Mouse (Mus musculus) ES-E14 (cell line): ENCODE measurements at regions not wholly inside any gene's neighbourhood (a gene's known extent, or its start where the extent isn't known, plus 50 kb on each side); places are given as distances from the start of the nearest gene placed in this dataset.

ENCODE experiments used
- CHD2 ChIP-seq: IDR thresholded peaks from 2 replicates; pipeline ENCODE4 v1.6.1; 2014; ENCODE audit warnings: mild to moderate bottlenecking, low read depth, low read length, inconsistent platforms
- HCFC1 ChIP-seq: IDR thresholded peaks from 2 replicates; pipeline ENCODE4 v1.6.1; 2012; ENCODE audit warnings: low read length, inconsistent platforms, borderline replicate concordance; ENCODE audit not compliant: insufficient read depth
- MAFK ChIP-seq: IDR thresholded peaks from 2 replicates; pipeline ENCODE4 v1.6.1; 2014; ENCODE audit warnings: mild to moderate bottlenecking, low read depth, low read length, inconsistent platforms; ENCODE audit not compliant: insufficient read depth
- ZC3H11A ChIP-seq: IDR thresholded peaks from 2 replicates; pipeline ENCODE4 v1.6.1; 2012; ENCODE audit warnings: low read depth, mild to moderate bottlenecking, inconsistent platforms, low read length, borderline replicate concordance
- ZNF384 ChIP-seq: IDR thresholded peaks from 2 replicates; pipeline ENCODE4 v1.6.1; 2012; ENCODE audit warnings: low read depth, low read length, inconsistent platforms

DNA sequence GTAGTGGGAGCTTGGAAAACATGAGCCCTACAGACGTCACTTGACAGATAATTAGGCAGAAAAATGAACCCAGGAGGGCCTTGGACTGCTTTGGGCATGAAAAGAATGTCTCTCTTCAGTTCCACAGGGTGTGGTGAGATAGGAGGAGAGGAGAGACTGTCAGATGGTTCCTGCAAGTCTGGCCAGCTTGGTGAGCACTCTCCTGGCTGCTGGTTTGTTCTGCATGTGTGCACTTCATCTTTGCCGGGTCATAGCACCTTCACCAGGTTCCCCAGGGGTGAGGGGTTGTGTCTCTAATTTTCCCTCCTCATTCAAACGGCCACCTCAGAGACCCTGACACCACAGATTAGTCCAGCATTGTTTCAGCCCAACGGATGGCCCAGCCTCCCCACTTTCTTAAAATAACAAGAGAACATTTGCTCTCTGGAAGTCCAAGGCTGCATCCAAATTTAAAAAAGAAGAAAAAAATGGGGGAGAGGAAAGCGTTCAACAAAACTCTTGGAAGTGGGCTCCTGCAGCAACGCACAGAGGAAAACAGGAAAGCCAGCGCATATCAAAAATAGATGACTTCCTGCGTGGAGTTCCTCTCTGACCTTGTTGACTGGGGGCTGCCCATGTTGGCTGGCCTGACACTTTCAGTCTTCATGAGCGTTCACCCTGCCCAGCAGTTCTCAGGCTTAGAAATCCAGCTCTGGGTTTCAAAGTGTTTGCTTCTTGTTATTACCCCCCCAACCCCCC is 101.2 kb downstream of the Kdr start:
- no peak for TF ChIP-seq CHD2
- no peak for TF ChIP-seq ZC3H11A
- no peak for TF ChIP-seq ZNF384
- TF ChIP-seq MAFK: no peak
- TF ChIP-seq HCFC1: no peak
